Mouse (Mus musculus) gonadal fat pad, adult 2 months (tissue): Measurements from ENCODE around the gene Grk3. TPM values are rescaled to one million over a fixed set of nuclear protein-coding genes. Genes with fewer than 3 reads are reported as not detected.

Experiments
- DNase-seq: peaks from one replicate; pipeline ENCODE4 v3.0.0-alpha.2; 2012; ENCODE audit warnings: low read depth
- polyA plus RNA-seq: library from polyadenylated mRNA; depleted of rRNA; stranded (reverse); fragments of >200 nt; gene quantifications from 2 replicates; pipeline ENCODE4 v1.2.3, GENCODE M21; 2012

Grk3 gene
- polyA plus RNA-seq, 1 experiment: 8.5 TPM

- no peak for DNase-seq
These were observed 6.3 kb downstream of the Grk3 start for GRCm38 (mm10) chr5:113009183-113009820.

GRCm38 (mm10) chr5:113008496-113008895, 7.1 kb downstream of the Grk3 start:
- no peak for DNase-seq

GRCm38 (mm10) chr5:113006997-113007396, 8.6 kb downstream of the Grk3 start:
- DNase-seq: no peak

GRCm38 (mm10) chr5:113005941-113006391, 9.6 kb downstream of the Grk3 start:
- DNase-seq: no peak

- DNase-seq: no peak
These were observed 12.7 kb downstream of the Grk3 start for GRCm38 (mm10) chr5:113002821-113003380.

GRCm38 (mm10) chr5:112999227-112999626, 16.4 kb downstream of the Grk3 start:
- no peak for DNase-seq

GRCm38 (mm10) chr5:112997516-112998186, 17.9 kb downstream of the Grk3 start:
- DNase-seq: no peak

- DNase-seq: no peak
These were observed 24.3 kb downstream of the Grk3 start for GRCm38 (mm10) chr5:112991245-112991644.

- DNase-seq: no peak
These were observed 33.7 kb downstream of the Grk3 start for GRCm38 (mm10) chr5:112981931-112982330.

- DNase-seq: no peak
These were observed 35.9 kb downstream of the Grk3 start for GRCm38 (mm10) chr5:112979710-112980109.

- no peak for DNase-seq
These were observed 36.4 kb downstream of the Grk3 start for GRCm38 (mm10) chr5:112979195-112979594.

- DNase-seq: no peak
These were observed 38.5 kb downstream of the Grk3 start for GRCm38 (mm10) chr5:112977089-112977488.

GRCm38 (mm10) chr5:112973596-112973995, 42.0 kb downstream of the Grk3 start:
- no peak for DNase-seq

GRCm38 (mm10) chr5:112972297-112972696, 43.3 kb downstream of the Grk3 start:
- DNase-seq: no peak

GRCm38 (mm10) chr5:112963495-112963894, 52.1 kb downstream of the Grk3 start:
- no peak for DNase-seq

GRCm38 (mm10) chr5:112962166-112962565, 53.4 kb downstream of the Grk3 start:
- no peak for DNase-seq

GRCm38 (mm10) chr5:112960911-112961310, 54.7 kb downstream of the Grk3 start:
- DNase-seq: no peak

GRCm38 (mm10) chr5:112958293-112958692, 57.3 kb downstream of the Grk3 start:
- no peak for DNase-seq

GRCm38 (mm10) chr5:112956841-112957240, 58.8 kb downstream of the Grk3 start:
- no peak for DNase-seq

- no peak for DNase-seq
These were observed 59.2 kb downstream of the Grk3 start for GRCm38 (mm10) chr5:112956368-112956767.

GRCm38 (mm10) chr5:112950847-112951246, 64.7 kb downstream of the Grk3 start:
- no peak for DNase-seq

- no peak for DNase-seq
These were observed 69.7 kb downstream of the Grk3 start for GRCm38 (mm10) chr5:112945925-112946324.

- no peak for DNase-seq
These were observed 73.3 kb downstream of the Grk3 start for GRCm38 (mm10) chr5:112942244-112942643.
